Mouse (Mus musculus) gastrocnemius, postnatal 14 days (tissue): Measurements from ENCODE around the gene Tkt. TPM values are rescaled to one million over a fixed set of nuclear protein-coding genes. Genes with fewer than 3 reads are reported as not detected.

ENCODE experiments used
- DNase-seq: peaks from one replicate; pipeline ENCODE4 v3.0.0; 2021; ENCODE audit warnings: mixed read lengths
- intact Hi-C: fragments of 180-260 bp; cut with DNase I; formaldehyde crosslinking; loops from one replicate; pipeline ENCODE4 v1.15.1; 2025; ENCODE audit warnings: low total_unique reads
- total RNA-seq, 2 experiments: library from RNA; stranded (reverse); gene quantifications; 2 replicates each; pipeline ENCODE4 v1.2.3; 2021

Tkt gene
- total RNA-seq, 2 experiments from 2014 or later: 13.7 to 19.7 TPM

DNA sequence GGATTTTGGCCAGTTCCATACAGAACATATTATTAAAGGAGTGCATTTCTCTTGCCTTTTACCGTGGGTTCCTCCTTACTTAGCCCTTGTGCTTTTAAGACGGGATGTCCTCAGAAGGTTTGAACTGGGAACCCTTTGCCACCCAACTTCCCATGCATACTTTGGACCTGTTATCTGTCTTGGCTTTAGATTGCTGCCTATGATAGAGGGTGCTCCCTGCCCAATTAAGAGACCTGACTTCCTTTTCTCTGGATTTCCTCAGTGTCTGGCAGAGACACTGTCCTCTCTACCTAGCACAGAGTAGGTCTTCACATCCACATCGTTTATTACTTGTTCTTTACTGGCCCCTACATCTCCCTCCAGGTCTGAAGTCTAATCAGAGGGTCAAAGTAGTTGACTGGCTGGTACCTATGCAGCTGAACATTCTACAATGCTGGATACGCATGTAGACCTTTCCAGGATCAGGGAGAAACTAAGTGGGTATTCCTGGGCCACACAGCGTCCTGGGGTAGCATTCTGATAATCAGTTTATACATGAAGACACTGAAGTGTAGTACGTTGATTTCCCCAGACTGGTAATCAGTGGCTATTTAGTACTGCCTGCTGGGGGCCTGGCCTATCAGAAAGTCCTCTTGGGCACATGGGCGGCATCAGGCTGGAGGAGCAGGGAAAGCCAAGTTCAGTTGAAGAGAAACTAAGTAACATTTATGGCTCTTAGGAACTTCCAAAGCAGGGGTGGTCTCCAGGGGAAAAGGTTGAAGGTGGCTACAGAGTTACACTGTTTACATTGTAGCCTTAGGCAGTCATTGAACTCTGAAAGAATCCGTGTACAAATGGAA, 2.3 kb downstream of the Tkt start:
- intact Hi-C loops: no loop called here
- no peak for DNase-seq

DNA sequence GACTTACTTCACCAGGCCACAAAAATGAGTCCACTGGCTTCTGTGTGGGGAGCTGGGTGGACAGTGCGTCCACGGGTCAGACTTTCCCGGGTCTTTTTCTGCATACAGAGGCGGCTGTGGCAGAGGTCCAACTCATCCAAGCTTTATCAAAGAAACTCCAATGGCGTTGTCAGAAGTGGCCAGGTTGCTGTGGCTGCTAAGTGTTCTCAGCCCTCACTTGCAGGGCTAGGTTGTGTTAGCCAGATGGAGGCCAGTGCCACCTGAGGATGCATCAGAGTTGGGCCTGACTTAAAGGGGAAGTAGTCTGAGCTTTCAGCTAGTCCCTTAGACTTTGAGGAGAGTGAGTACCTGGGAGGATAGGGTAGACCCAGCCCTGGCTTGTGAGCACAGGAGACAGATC, 3.4 kb downstream of the Tkt start:
- intact Hi-C loops: no loop called here
- DNase-seq: no peak

DNA sequence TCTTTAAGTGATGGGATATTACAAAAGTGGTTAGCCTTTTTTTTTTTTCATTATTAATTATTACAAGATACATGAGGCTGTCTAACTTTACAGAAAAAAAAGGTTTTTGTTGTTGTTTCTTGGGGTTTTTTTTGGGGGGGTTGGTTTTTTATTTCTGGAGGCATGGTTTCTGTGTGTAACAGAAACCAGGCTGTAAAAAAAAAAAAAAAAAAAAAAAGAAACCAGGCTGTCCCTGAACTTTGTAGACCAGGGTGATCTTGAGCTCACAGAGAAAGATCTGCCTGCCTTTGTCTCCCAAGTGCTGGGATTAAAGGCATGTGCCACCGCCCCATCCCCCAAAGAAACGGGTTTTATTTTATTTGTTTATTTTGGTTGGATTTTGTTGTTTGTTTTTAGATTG, 3.8 kb downstream of the Tkt start:
- intact Hi-C loops: no loop called here

DNA sequence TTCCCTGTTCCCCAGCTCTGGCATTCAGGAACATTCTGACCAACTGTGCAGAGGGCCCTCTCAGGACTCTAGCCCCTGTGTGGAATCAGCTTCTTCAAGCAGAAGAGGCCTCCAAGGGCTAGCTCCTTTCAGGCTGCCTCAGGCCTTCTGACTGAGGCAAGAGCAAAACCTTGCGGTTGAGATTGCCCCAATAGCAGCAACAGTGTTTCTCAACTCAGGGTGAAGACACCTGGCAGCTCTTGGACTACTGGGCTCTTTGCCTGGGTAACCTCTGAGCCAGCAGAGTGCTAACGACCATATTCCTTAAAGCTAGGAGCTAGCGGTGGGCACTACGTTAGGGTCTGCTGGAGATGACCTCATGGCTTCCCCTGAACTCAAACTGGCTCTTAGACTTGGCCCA, 5.0 kb downstream of the Tkt start:
- intact Hi-C loops: no loop called here
- no peak for DNase-seq

More for the DNA sequence above, 3.8 kb downstream of the Tkt start:
- DNase-seq: no peak

DNA sequence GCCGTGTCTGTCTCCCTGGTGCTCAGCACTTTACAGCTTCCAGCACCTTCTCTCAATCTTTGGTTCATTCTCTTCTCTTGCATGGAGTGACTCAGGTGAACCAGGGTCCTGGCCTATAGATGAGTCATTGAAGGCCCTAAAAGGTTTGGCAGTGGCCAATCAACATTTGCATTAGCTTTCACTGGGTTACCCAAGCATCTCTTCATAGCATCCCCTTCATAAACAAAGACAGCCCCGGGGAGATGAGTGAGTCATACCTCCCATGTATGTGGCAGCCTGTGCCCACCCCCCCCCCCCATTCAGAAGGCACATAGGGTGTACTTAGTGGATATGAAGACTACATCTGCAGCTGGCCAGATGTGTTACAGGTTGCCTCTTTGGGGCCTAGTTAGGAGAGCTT, 8.5 kb downstream of the Tkt start:
- DNase-seq: no peak
- intact Hi-C loops: no loop called here

DNA sequence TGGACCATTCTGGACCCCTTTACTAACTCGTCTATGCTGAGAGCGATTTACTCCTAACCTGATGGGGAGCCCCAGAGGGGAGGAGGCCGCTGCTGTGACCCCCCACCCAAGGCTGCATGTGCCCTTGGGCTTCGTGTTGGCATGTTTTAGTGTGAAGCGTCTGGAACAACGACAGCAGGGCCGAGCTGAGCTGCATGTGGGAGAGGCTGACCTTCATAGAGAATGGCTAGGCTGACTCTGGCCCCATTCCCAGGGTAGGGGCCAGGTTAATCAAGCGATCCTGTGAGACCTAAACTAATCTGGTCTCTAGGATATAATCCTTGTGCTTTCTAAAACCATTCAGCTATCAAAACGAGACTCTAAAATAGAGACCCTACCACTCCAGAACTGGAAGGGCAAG, 9.6 kb downstream of the Tkt start:
- DNase-seq: no peak
- intact Hi-C loops: no loop called here

DNA sequence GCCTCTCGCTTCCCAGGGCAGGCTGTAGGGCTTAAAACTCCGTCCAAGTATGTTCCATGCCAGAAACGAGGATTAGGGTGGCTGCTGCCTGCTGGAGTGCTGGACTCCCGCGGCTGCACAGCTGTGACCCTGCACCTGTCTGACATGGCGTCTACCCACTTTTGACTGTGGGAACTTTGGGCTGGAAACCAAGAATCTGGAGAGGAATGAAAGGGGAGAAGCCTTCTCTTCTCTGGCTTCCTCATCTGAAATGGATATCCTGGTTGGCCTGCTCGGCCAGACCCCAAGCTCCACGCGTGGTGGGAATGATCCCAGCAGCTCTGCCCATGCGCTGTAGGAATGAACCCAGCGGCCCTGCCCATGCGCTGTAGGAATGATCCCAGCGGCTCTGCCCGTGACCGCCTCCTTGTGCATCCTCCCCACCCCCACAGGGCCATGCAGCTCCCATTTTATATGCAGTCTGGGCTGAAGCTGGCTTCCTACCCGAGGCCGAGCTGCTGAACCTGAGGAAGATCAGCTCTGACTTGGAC, 11.2 kb downstream of the Tkt start:
- intact Hi-C loops: no loop called here
- peak; percentile 77 for DNase-seq

DNA sequence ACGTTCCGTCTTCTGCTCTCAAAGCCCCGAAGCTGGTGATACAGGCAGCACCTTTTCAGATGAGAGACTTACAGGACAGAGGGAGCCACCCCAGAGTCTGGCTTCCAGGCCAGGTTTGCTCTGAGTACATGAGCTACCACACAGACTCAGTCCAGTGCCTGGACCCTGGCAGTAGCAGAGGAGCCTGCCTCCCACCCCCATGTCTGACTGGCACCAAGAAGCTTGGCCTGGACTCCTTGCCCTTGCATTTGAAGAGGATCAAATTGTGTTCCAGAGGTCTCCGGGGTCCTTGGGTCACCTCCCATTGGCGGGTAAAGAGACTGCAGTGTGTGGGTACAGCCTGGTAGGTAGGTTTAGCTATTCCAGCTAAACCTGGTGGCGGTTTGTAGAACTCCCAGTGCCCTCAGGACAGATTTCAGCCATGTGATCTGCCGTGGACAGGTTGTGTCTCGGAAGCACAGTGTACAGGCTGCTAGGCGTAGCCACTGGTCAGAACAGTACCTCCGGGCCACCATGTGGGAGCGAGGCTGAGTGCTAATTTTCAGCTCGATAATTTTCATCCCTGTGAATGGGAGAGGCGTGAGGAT, 12.7 kb downstream of the Tkt start:
- DNase-seq: no peak
- intact Hi-C loops: no loop called here

DNA sequence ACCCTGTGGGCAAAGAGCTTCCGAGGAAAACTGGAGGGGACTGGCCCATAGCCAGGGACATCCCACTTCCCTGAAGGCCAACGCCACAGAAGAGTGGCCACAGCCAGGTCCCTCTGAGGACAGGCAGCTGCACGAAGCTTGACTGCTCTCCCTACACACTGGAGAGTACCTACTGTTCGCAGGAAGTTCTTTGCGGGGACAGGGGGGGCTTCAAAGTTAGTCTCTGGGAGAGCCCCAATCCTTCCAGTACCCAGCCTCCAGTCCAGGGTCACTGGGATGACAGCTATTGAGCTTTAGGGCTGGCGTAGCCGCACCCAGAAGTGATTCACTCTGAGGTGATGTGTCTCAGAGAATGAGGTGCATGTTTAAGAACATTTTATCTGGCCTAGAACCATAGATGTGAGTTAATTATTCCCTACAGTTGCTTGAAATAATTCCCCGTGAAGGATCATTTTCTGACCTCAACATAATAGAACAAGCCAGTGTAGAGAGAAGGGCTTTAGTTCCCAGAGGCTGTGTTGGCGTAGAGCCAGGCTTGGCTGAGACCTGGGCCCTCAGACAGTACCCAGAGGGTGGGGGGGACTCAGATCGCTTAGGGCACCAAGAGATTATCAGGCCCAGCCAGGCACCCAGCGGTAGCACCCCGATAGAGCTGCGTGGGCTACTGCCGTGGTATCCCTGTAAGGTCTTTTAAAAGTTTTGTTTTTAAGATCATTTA, 13.5 kb downstream of the Tkt start:
- intact Hi-C loops: no loop called here
- no peak for DNase-seq

DNA sequence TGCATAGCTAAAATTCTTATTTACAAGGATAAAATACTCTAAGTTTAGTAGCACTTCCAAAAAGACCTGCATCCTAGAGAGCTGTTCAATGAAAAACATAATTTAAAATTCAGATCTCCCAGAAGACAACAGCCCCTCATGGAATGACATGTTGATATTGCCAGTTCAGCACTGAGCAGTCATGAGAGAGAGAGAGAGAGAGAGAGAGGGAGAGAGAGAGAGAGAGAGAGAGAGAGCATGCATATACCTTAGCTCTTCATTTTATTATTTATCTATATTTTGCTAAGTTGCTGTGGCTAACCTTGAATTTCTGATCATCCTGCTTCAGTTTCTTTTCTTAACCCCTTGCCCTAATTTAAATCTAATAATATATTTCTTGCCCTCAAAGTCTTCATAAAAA, 14.2 kb downstream of the Tkt start:
- no peak for DNase-seq
- intact Hi-C loops: no loop called here

DNA sequence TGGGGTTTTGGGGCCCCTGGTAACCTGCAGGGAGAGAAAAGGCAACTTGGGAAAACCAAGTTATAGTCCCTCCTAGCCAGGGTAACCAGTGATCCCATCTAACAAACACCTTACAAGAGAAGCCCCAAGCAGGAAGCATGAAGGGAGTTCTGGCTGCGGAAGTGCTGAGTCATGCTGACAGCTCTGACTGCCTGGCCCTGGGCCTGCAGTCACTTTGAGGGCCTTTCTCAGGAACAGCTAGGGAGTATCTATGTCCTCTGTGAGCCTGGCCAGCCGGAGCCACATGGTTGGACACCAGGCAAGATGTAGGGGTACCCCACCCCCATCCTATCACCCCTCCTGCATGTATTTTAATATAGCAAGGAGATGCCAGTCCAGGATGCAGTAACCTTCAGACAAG, 16.3 kb downstream of the Tkt start:
- intact Hi-C loops: no loop called here
- peak; percentile 63 for DNase-seq

DNA sequence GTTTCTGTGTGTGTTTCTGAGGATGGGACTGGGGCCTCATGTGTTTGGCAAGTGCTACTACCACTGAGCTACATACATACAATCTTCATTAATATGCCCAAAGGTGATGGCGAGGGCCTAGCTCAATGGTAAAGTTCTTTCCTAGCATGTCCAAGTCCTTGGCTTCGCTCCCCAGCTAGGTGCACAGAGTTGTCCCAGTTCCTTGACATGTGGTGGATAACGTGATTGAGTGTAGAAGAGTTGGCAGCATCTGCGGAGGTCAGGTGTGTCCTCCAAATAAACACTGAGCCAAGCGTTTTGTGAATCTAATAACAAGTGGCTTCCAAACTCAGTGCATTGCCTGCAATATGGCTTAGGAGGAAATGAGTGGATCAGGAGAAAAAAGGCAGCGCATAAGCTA, 18.2 kb downstream of the Tkt start:
- intact Hi-C loops: no loop called here
- DNase-seq: no peak

DNA sequence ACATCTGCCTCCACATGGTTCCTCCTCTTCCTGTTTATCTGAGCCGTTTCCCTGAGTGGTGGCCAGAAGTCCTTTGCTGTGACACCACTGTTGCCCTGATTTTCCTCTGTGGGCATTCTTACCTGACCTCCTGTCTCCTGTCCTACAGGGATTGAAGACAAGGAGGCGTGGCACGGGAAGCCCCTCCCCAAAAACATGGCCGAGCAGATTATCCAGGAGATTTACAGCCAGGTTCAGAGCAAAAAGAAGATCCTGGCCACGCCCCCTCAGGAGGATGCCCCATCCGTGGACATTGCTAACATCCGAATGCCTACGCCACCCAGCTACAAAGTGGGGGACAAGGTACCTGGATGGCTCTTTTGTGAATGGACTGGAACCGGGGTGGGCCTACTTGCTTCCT, 19.9 kb downstream of the Tkt start:
- no peak for DNase-seq
- intact Hi-C loops: no loop called here

DNA sequence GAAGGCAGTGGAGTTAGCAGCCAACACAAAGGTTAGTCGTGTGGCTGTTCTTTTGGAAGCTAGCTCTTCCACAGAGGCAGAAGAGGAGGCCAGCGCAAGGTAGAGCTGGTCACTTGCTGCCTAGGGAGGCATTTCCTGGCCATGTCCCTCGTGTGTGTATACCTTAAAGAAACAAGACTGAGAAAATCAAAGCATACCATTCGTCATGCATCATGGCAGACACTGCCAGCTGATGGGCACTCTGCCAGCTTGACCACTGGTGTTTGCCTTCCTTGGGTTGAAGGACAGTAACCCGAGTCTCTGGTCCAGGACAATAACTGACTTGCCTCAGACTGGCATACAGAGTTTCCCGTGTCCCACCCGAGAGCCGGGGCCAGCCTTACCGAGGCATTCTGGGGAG, 22.1 kb downstream of the Tkt start:
- intact Hi-C loops: loop anchor here (10.0 kb wide), 1 partner anchor 436 kb away; no protein-coding TSS in a partner anchor
- DNase-seq: no peak

DNA sequence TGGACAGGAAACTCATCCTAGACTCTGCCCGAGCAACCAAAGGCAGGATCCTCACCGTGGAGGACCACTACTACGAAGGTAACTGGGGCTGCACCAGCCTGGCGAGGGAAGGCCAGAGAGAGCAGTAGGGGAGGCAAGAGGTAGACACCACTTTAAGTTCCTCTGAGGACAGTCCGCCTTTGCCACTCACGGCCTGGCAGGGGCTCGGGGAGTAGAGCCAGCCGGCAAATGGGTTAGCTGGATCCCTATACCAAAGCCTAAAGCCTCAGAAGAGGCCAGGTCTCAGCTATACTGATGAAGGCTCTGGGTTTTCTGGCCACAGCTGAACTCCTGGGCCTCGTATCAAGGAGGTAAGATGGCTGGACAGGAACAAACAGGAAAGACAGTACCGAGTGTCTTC, 24.1 kb downstream of the Tkt start:
- intact Hi-C loops: loop anchor here (10.0 kb wide), 1 partner anchor 437 kb away; no protein-coding TSS in a partner anchor
- no peak for DNase-seq

DNA sequence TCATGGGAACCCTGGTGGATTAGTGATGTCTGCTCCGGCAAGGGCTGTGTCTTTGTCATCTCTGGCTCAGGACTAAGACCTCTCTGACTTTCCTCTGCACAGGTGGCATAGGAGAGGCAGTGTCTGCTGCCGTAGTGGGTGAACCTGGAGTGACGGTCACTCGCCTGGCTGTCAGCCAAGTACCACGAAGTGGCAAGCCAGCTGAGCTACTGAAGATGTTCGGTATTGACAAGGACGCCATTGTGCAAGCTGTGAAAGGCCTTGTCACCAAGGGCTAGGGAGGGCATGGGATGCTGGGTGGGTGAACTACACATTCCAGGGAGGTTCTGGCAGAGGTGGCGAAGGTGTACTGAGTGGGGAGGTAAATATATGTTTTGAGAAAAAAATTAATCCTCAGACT, 25.1 kb downstream of the Tkt start:
- intact Hi-C loops: loop anchor here (10.0 kb wide), 1 partner anchor 438 kb away; no protein-coding TSS in a partner anchor
- DNase-seq: no peak

DNA sequence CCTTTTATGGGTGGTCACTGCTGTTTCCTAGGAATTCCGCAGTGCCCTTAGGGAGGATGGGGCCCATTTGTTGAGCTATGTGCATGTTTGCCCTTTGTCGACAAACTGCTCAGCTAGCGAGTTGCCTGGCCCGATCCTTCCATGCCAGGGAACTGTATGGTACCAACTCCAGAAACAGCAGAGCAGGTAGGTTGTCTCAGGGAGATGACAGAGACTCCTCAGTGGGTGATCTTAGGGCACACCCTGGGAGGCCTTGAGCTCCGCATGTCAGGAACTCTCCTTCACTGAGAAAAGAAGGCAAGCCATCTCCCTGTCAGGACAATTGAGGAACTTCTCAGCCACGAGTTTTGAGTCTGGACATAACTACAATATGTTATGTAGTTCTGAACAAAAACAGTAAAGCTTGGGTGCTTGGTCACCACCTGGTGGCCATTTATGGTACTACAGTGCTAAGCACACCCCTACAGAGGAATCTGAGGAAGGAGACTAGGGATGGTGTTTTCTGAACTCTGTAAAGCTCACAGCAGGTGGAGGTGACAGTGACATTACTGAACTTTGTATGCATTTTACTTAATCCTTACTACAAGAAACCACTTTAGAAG, 25.9 kb downstream of the Tkt start:
- DNase-seq: peak; percentile 68

DNA sequence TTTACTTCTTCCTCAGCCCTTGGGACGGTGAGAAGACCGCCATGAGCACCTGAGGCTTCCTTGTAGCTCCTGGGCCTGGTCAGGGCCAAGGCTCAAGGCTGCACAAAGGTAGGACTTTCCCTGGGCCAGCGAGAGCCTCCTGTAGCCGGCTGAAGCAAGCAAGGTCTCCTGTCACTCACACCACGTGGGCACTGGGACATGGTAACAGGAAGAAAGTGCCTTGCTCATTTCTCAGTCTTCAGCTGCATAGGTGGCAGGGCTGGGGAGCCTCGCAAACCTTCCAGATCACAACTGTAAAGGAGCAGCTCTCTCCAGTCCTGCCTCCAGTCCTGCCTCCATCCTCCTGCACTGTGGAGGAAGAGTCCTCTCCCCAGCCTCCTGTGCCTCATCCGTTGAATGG, 27.6 kb downstream of the Tkt start:
- intact Hi-C loops: loop anchor here (10.0 kb wide), 1 partner anchor 441 kb away; no protein-coding TSS in a partner anchor
- DNase-seq: no peak

More for the DNA sequence above, 25.9 kb downstream of the Tkt start:
- intact Hi-C loops: loop anchor here (10.0 kb wide), 1 partner anchor 439 kb away; no protein-coding TSS in a partner anchor

DNA sequence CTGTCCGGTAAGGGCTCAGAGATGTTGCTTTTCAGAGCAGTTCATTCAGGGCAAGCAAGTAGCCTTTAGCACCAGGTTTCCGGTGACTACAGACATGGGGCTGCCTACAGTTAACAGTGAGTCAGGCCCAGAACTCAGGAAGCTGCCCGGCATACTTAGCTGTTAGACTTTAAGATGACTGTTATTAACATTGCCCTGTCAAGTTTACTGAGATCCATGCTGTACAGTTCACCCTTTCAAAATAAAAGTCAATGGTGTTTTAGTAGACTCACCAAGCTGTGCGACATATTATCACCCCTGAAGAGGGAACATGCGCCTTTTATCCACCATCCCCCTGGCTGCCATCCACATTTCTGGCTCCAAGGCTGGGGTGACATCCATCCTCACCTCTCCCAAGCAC, 28.1 kb downstream of the Tkt start:
- DNase-seq: no peak
- intact Hi-C loops: loop anchor here (10.0 kb wide), 1 partner anchor 441 kb away; no protein-coding TSS in a partner anchor
